Comparison of ENCODE assay signal across 22 mouse cellular contexts in the genomic region with DNA sequence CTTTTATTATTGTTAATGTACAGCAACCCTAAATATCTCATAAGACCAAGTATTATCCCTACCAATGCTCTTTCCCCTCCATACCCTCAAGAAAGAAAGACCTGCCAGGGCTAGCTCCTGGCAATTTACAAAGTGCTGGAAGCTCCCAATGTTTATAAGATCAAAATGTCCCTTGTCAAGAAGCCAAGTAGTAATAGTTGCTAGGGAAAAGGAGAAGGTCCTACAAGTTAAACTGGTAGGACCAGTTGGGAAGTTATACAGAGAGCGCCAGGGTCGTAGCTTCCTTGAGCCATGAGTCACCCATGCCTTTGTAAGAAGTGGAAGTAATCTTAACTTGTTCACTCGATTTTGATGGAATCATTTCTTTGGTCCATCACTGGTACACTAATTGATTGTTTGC.
"Had no signal": no experiment of that assay in that cellular context is flagged by ENCODE, and none has a peak within 500 bp of the region (broad histone marks: within the 10 kb centered on the region; RNA-seq: fewer than 3 reads in every experiment).

No protein-coding gene starts in this region.

- H3K4me1 ChIP-seq: limb, embryonic 12.5 days; limb, embryonic 15.5 days; midbrain, embryonic 12.5 days had no signal

- H3K9ac ChIP-seq: limb, embryonic 12.5 days; limb, embryonic 15.5 days; liver, embryonic 14.5 days; liver, postnatal 0 days; lung, embryonic 14.5 days; midbrain, embryonic 12.5 days; neural tube, embryonic 13.5 days had no signal

- ATAC-seq: liver, postnatal 0 days; lung, postnatal 0 days; midbrain, embryonic 16.5 days had no signal

- H3K9me3 ChIP-seq: limb, embryonic 12.5 days; limb, embryonic 15.5 days; midbrain, embryonic 12.5 days; neural tube, embryonic 13.5 days had no signal

- H3K27me3 ChIP-seq: limb, embryonic 12.5 days; limb, embryonic 15.5 days; midbrain, embryonic 12.5 days; neural tube, embryonic 13.5 days had no signal

- H3K27ac ChIP-seq: kidney, postnatal 0 days; left cerebral cortex, adult 2 months; limb, embryonic 12.5 days; limb, embryonic 15.5 days; liver, embryonic 14.5 days; macrophage; midbrain, embryonic 12.5 days; neural tube, embryonic 13.5 days had no signal

- H3K36me3 ChIP-seq: limb, embryonic 12.5 days; limb, embryonic 15.5 days; midbrain, embryonic 12.5 days; neural tube, embryonic 13.5 days had no signal

- H3K4me3 ChIP-seq: left cerebral cortex, adult 2 months; limb, embryonic 12.5 days; limb, embryonic 15.5 days; midbrain, embryonic 12.5 days; myocyte; neural tube, embryonic 13.5 days had no signal

- DNase-seq: kidney, adult 2 months; kidney, postnatal 25 days; layer of hippocampus, postnatal 36 days; left cerebral cortex, postnatal 4 days; liver, postnatal 0 days; lung, embryonic 14.5 days; retina, postnatal 1 day; right cerebral cortex, postnatal 25 days; thymus, adult 18-20 months; thymus, postnatal 36 days had no signal

- H3K4me2 ChIP-seq: limb, embryonic 12.5 days; limb, embryonic 15.5 days; liver, embryonic 11.5 days; lung, embryonic 14.5 days; midbrain, embryonic 12.5 days; neural tube, embryonic 13.5 days had no signal
